Mouse (Mus musculus): ENCODE data around the gene Trim30b.
"Not testable (repeated sequence)": the region's sequence is repeated elsewhere in the genome, so short reads cannot be mapped to it uniquely, and the experiment has no call there.

Gene Trim30b

DNA sequence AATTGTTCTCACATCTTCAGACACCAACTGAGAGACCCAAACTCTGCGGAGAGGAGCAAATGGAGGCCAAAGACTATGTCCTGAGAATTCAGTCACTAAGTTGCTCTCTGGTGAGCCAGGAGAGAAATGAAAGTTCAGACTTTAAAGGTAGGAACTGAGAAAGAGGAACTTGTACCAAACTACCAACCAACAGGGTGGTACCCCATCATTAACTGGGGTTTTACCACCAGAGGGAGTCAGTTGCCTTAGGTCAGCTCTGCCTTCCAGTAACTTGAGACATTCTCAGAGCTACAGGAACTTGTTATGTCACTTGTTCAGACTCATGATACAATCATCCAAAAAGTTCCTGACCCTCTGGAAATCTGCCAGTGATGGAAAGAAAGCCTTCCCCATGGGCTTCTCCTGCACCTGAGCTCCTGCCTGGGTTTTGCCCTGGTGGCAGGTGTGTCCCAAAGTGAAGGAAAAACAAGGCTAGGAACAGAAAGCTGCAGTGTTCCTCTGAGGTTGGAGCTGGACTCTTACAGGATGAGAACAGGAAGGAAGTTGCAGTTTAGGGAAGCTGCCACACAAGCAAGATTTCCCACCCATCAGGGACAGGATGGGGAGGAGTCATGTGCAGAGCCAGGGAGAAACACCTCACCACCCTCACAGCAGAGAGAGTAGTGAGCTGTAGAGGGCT is at the start of gene Trim30b:
Gene Trim30b, minus strand, starts transcription at position 149 of the 679 bp plus-strand sequence.
- DNase-seq: no peak

DNA sequence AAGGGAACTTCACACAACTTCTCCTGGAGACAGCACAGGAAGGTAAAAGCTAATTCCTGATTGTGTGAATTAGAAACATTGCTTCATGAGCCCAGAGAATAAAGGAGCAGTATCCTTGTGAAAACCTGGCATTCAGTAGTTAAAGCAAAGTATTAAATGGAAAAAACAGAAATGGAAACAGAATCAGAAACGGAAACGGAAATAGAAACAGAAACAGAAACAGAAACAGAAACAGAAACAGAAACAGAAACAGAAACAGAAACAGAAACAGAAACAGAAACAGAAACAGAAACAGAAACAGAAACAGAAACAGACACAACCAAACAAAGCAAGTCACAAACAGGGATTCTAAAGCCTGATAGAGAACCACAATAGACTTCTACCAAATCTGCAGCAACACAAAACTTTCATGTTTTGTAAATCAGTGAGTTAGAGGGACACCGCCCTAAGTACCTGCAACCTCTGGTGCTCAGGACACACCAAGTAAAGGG is 34.8 kb upstream of the Trim30b start:
- no peak for DNase-seq

DNA sequence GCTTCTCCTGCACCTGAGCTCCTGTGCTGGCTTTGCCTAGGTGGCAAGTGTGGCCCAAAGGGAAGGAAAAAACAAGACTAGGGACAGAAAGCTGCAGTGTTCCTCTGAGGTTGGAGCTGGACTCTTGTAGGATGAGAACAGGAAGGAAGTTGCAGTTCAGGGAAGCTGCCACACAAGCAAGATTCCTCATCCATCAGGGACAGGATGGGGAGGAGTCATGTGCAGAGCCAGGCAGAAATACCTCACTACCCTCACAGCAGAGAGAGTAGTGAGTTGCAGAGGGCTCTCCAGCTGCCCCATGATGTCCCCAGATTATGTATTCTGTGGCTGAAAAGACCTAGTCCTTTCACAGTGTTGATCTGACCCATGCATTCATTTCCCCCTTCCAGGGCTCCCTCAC is 31.5 kb upstream of the Trim30b start:
- no peak for DNase-seq

GRCm38 (mm10) chr7:104400698-104401097 is 31.0 kb upstream of the Trim30b start, which contains the start of gene Trim30c:
Trim30c (minus strand) TSS chr7:104400837.
- no peak for DNase-seq

DNA sequence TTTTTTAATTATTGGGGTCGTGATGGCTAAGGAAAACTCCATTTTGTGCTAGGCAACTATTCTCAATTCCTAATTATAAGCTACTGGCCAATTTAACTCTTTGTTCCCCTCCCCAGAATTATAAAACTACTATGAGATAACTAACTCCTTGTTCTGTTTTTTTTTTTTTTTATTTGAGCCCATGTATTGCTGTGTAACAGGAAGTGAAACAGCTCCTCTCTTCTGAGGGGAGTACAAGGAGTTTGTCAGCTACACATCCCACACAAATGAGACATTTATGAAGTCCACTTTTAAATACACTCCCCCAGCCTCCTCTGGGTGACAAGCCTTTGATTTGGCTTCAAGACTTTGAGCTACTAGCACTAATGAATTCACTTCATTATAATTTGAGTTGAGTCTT is 28.8 kb upstream of the Trim30b start:
- DNase-seq: no peak

GRCm38 (mm10) chr7:104366339-104366738 is 3.3 kb downstream of the Trim30b start:
- no peak for DNase-seq

- no peak for DNase-seq
These were observed 16.1 kb downstream of the Trim30b start for GRCm38 (mm10) chr7:104353600-104353967.

DNA sequence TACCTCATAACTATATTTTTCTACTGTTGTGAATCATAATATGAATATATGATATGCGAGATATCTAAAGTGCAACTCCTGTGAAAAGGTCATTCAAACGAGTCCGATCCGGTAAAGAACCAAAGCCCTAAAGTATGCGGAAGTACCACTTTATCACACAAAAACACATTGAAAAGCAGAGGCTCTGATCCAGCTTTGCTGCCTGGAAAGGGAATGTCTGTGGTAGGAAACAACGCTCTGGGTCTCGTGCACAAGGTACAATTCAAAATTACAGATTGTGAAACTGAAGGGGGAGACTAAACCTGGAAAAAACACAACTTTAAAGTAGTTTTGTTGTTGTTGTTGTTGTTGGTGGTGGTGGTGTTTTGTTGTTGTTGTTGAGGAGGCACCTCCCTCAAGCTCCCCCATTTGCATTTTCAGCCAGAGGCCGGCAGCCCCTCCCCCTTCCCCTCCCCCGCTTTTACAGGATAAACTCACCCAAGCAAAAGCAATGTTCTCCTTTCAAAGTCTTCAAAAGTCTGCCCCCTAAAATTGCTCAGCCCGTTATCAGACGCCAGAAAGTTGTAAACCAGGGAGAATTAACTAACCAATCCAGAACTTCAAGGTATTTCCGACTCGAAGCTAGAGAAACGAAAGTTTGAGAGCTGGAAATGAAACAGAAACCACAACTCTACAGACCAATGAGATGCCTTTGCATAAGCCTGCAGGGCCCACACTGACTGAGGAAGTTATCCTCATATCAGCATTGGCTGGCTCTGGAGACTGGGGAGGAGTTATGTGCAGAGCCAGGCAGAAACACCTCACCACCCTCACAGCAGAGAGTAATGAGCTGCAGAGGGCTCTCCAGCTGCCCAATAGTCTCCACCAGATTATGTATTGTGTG is 16.7 kb downstream of the Trim30b start, which contains the start of gene Trim12c:
Gene Trim12c, minus strand, starts transcription at position 646 of the 883 bp plus-strand sequence.
- DNase-seq: no peak

- not testable (repeated sequence) for DNase-seq
These were observed 21.6 kb downstream of the Trim30b start for GRCm38 (mm10) chr7:104348043-104348442.

- DNase-seq: not testable (repeated sequence)
These were observed 28.9 kb downstream of the Trim30b start for GRCm38 (mm10) chr7:104340744-104341143.

GRCm38 (mm10) chr7:104335547-104335946 is 34.1 kb downstream of the Trim30b start:
- not testable (repeated sequence) for DNase-seq

DNA sequence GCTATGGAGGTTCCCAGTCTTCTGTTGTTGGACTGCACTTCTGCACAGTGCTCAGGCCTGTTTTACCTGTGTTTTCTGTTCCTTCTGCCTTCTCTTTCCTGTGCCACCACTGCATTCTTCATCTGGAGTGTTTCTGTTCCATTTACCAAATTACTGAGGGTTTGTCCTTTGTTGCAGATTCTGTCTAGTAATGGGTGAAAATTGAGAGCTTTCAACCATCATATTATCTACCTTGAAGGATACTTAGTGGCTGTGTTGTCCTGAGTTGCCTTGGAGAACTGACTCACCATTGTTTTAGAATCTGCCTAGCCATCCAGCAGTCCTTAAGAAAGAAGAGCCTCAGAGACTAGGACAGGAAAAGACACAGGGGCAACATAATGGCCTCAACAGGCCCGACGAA is 40.5 kb downstream of the Trim30b start, which contains the start of gene Trim34b:
Gene Trim34b, plus strand, starts transcription at position 301 of the 400 bp plus-strand sequence.
- DNase-seq: not testable (repeated sequence)

DNA sequence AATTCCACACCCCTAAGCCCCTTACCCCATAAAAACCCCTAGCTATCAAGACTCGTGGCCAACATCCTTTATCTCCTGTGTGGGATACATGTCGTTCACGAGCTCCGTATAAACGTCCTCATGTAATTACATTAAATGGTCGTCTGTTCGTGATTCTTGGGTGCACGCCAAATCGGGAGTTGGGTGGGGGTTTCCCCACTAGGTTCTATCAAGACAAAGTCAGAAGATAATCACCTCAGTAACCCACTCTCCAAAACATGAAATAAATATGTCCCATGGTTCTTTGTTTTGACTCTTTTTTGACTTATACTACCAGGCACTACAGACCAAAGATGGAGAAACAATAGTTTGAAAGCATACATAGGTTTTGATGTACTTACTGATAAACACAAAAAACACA is 47.7 kb downstream of the Trim30b start:
- no peak for DNase-seq

GRCm38 (mm10) chr7:104315369-104316080 is 54.2 kb downstream of the Trim30b start, which contains the start of gene Trim12a:
Trim12a (minus strand) TSS chr7:104315466.
- DNase-seq: not testable (repeated sequence)

- DNase-seq: no peak
These were observed 54.8 kb downstream of the Trim30b start for GRCm38 (mm10) chr7:104314796-104315353.
